Mouse (Mus musculus) gastrocnemius, adult 18-20 months (tissue): ENCODE measurements around the gene Klk6. TPM values are rescaled to one million over a fixed set of nuclear protein-coding genes. Genes with fewer than 3 reads are reported as not detected.

Experiments used
- DNase-seq: peaks from one replicate; pipeline ENCODE4 v3.0.0; 2021; ENCODE audit warnings: low spot score
- long read RNA-seq, 2 experiments: library from polyadenylated mRNA; stranded (forward); transcript quantifications; one replicate each; pipeline ENCODE4 v2.0.0; 2021
- total RNA-seq, 2 experiments: library from RNA; stranded (reverse); gene quantifications; 2 replicates each; pipeline ENCODE4 v1.2.3; 2021

Gene Klk6
- total RNA-seq = not detected
- long read RNA-seq, experiment 1 = 0 reads
- long read RNA-seq, experiment 2 = 0 reads

GRCm38 (mm10) chr7:43824199-43824598 is at the start of gene Klk6:
Gene Klk6 (plus strand): TSS chr7:43824499.
- DNase-seq = no peak

- DNase-seq = no peak
These were observed 49.5 kb upstream of the Klk6 start for GRCm38 (mm10) chr7:43774802-43775201.

GRCm38 (mm10) chr7:43775311-43776057 is 48.8 kb upstream of the Klk6 start:
- DNase-seq = no peak

- no peak for DNase-seq
These were observed 47.8 kb upstream of the Klk6 start for GRCm38 (mm10) chr7:43776506-43776905.

GRCm38 (mm10) chr7:43777423-43777822 is 46.9 kb upstream of the Klk6 start:
- DNase-seq = no peak

- no peak for DNase-seq
These were observed 45.9 kb upstream of the Klk6 start for GRCm38 (mm10) chr7:43778176-43778970.

GRCm38 (mm10) chr7:43780241-43780640 is 44.1 kb upstream of the Klk6 start:
- no peak for DNase-seq

GRCm38 (mm10) chr7:43780746-43781145 is 43.6 kb upstream of the Klk6 start, which contains the start of gene Klk10:
Gene Klk10 (plus strand): TSS chr7:43781035.
- DNase-seq = no peak

GRCm38 (mm10) chr7:43781541-43781940 is 42.8 kb upstream of the Klk6 start:
- DNase-seq = no peak

- DNase-seq = peak; percentile 63
These were observed 41.7 kb upstream of the Klk6 start for GRCm38 (mm10) chr7:43782275-43783265.

GRCm38 (mm10) chr7:43785286-43785685 is 39.0 kb upstream of the Klk6 start:
- DNase-seq = no peak

- DNase-seq = no peak
These were observed 36.2 kb upstream of the Klk6 start for GRCm38 (mm10) chr7:43788096-43788495.

GRCm38 (mm10) chr7:43789295-43789694 is 35.0 kb upstream of the Klk6 start:
- no peak for DNase-seq

GRCm38 (mm10) chr7:43791591-43791990 is 32.7 kb upstream of the Klk6 start, which contains the start of gene Klk9:
Gene Klk9 (plus strand): TSS chr7:43791891.
- DNase-seq = no peak

GRCm38 (mm10) chr7:43796355-43796754 is 27.9 kb upstream of the Klk6 start:
- no peak for DNase-seq

GRCm38 (mm10) chr7:43797333-43797769 is 26.9 kb upstream of the Klk6 start, which contains the start of gene Klk8:
Gene Klk8 (plus strand): TSS chr7:43797577.
- DNase-seq = no peak

GRCm38 (mm10) chr7:43797844-43798462 is 26.3 kb upstream of the Klk6 start:
- DNase-seq = no peak

GRCm38 (mm10) chr7:43799876-43800275 is 24.4 kb upstream of the Klk6 start:
- DNase-seq = no peak

GRCm38 (mm10) chr7:43810994-43811393 is 13.3 kb upstream of the Klk6 start, which contains the start of gene Klk7:
Gene Klk7 (plus strand): TSS chr7:43811294.
- DNase-seq = no peak

GRCm38 (mm10) chr7:43815211-43815610 is 9.1 kb upstream of the Klk6 start:
- no peak for DNase-seq

GRCm38 (mm10) chr7:43816746-43817145 is 7.6 kb upstream of the Klk6 start:
- DNase-seq = no peak
